Mouse (Mus musculus) cerebellum, postnatal 36 days (tissue): ENCODE results near the gene Pnp.
"Not testable (repeated sequence)": the region's sequence is repeated elsewhere in the genome, so short reads cannot be mapped to it uniquely, and the experiment has no call there.

Source experiments
- DNase-seq, 2 experiments: peaks; one replicate each; pipeline ENCODE4 v3.0.0; 2021 to 2022; ENCODE audit warnings: mixed read lengths in 2 of 2

The Pnp gene

GRCm38 (mm10) chr14:50976674-50977073 is 45.8 kb downstream of the Pnp start:
- no peak for DNase-seq

- DNase-seq: not testable (repeated sequence)
Measured at GRCm38 (mm10) chr14:50978451-50978850, 47.6 kb downstream of the Pnp start.

- no peak for DNase-seq
Measured at GRCm38 (mm10) chr14:50979631-50980030, 48.7 kb downstream of the Pnp start.

- no peak for DNase-seq
Measured at GRCm38 (mm10) chr14:50981207-50981606, 50.3 kb downstream of the Pnp start.

GRCm38 (mm10) chr14:50981837-50982236 is 51.0 kb downstream of the Pnp start:
- no peak for DNase-seq

GRCm38 (mm10) chr14:50987668-50988067 is 56.8 kb downstream of the Pnp start:
- no peak for DNase-seq

- DNase-seq: no peak
Measured at GRCm38 (mm10) chr14:50991037-50991436, 60.2 kb downstream of the Pnp start.

GRCm38 (mm10) chr14:50997088-50997487 is 66.2 kb downstream of the Pnp start:
- DNase-seq: no peak

- DNase-seq: no peak
Measured at GRCm38 (mm10) chr14:50997999-50998666, 67.3 kb downstream of the Pnp start.

GRCm38 (mm10) chr14:51007152-51007801 is 76.4 kb downstream of the Pnp start, which contains the start of gene Rnase10:
Gene Rnase10 (plus strand): TSS chr14:51007751.
- DNase-seq: no peak

GRCm38 (mm10) chr14:51007914-51008713 is 77.2 kb downstream of the Pnp start:
- no peak for DNase-seq

GRCm38 (mm10) chr14:51008781-51009180 is 77.9 kb downstream of the Pnp start:
- no peak for DNase-seq

GRCm38 (mm10) chr14:51009572-51009971 is 78.7 kb downstream of the Pnp start:
- no peak for DNase-seq

- DNase-seq: not testable (repeated sequence)
Measured at GRCm38 (mm10) chr14:51014724-51015123, 83.8 kb downstream of the Pnp start.
